Mouse (Mus musculus) liver, embryonic 14.5 days (tissue): ENCODE measurements around the gene Onecut3.

ENCODE experiments used
- CTCF ChIP-seq: IDR thresholded peaks from 2 replicates; pipeline ENCODE4 v1.5.1; 2016; ENCODE audit warnings: antibody characterized with exemption, low read depth, control low read depth
- EP300 ChIP-seq: IDR thresholded peaks from 2 replicates; pipeline ENCODE4 v1.6.1; 2016; ENCODE audit warnings: antibody characterized with exemption, low read depth

DNA sequence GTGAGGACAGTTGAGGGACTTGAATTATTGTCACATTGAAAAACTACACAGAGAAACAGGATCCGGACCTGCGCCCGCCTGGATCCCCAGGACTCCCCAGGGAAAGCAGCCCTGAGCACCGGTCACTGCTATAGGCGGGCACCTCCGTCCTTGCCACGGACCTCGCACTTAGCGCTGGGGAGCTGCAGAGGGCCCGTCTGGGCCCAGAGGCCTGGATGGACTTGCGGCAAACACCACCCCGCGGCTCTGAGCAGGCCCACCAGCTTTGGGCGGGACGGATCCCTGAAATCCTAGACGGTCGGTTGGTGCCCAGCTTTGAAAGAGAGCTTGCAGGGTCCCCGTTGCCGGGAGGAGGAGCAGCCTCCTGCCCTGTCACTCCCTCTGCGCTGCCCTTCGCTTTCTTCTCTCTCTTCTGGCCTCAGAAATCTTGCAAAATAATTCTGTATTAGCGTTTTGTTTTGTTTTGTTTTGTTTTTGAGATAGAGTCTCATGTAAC is 8.2 kb downstream of the Onecut3 start:
- TF ChIP-seq EP300 (no peak), CTCF (no peak)
